Mouse (Mus musculus): ENCODE data around the gene Elf1.

- TF ChIP-seq ETS1 (IDR thresholded peaks at IDR 0.05; ENCODE audit: low read depth, low read length) (no peak), EP300 (IDR thresholded peaks at IDR 0.05; ENCODE audit: low read depth in 1 of 2, low read length in 2 of 2) (no peak), TBP (IDR thresholded peaks at IDR 0.05; ENCODE audit: low read depth, low read length) (no peak)
Measured at GRCm38 (mm10) chr14:79489150-79489549, 8.2 kb downstream of the Elf1 start.

All from MEL (cell line).